Mouse (Mus musculus) C2C12 (cell line): Measurements from ENCODE around the gene Iqca.

Experiments
- CEBPB ChIP-seq: IDR thresholded peaks from one replicate; pipeline ENCODE4 v1.6.1; 2011; ENCODE audit warnings: low read depth, mild to moderate bottlenecking, control low read depth, moderate library complexity
- CTCF ChIP-seq: IDR thresholded peaks from one replicate; pipeline ENCODE4 v1.5.1; 2011; ENCODE audit not compliant: control insufficient read depth, insufficient read depth, insufficient read length
- FOSL1 ChIP-seq: IDR thresholded peaks from one replicate; pipeline ENCODE4 v1.8.0; 2011; ENCODE audit warnings: mild to moderate bottlenecking, low read length; ENCODE audit not compliant: poor library complexity, insufficient read depth, severe bottlenecking
- MAX ChIP-seq: IDR thresholded peaks from one replicate; pipeline ENCODE4 v1.6.1; 2011; ENCODE audit warnings: mild to moderate bottlenecking, control low read depth

GRCm38 (mm10) chr1:90051347-90051746 is 101.9 kb downstream of the Iqca start:
- TF ChIP-seq CTCF: peak; percentile 21
- peak; percentile 81 for TF ChIP-seq CEBPB
- TF ChIP-seq MAX: no peak
- peak; percentile 65 for TF ChIP-seq FOSL1
